Mouse (Mus musculus): Measurements from ENCODE around the gene Gm37240.
"Not testable (repeated sequence)": the region's sequence is repeated elsewhere in the genome, so short reads cannot be mapped to it uniquely, and the experiment has no call there.

Gm37240 gene

GRCm38 (mm10) chr3:84926140-84926539 is 961.2 kb downstream of the Gm37240 start:
- DNase-seq: no peak

- DNase-seq: no peak
Observed at GRCm38 (mm10) chr3:84925229-84925628, 962.1 kb downstream of the Gm37240 start.

- no peak for DNase-seq
Observed at GRCm38 (mm10) chr3:84923670-84924069, 963.6 kb downstream of the Gm37240 start.

GRCm38 (mm10) chr3:84923256-84923655 is 964.1 kb downstream of the Gm37240 start:
- DNase-seq: no peak

- DNase-seq: peak; percentile 11
Observed at GRCm38 (mm10) chr3:84921704-84922420, 965.5 kb downstream of the Gm37240 start.

- no peak for DNase-seq
Observed at GRCm38 (mm10) chr3:84917903-84918679, 969.2 kb downstream of the Gm37240 start.

GRCm38 (mm10) chr3:84914284-84914683 is 973.0 kb downstream of the Gm37240 start:
- DNase-seq: no peak

GRCm38 (mm10) chr3:84906528-84906927 is 980.8 kb downstream of the Gm37240 start:
- no peak for DNase-seq

GRCm38 (mm10) chr3:84897952-84898351 is 989.4 kb downstream of the Gm37240 start:
- DNase-seq: no peak

GRCm38 (mm10) chr3:84890983-84891382 is 996.3 kb downstream of the Gm37240 start:
- no peak for DNase-seq

GRCm38 (mm10) chr3:84889648-84890047 is 997.7 kb downstream of the Gm37240 start:
- DNase-seq: no peak

- peak; percentile 17 for DNase-seq
Observed at GRCm38 (mm10) chr3:84883817-84884483, 1003.4 kb downstream of the Gm37240 start.

GRCm38 (mm10) chr3:84876211-84876610 is 1011.1 kb downstream of the Gm37240 start:
- DNase-seq: no peak

- DNase-seq: no peak
Observed at GRCm38 (mm10) chr3:84875306-84875705, 1012.0 kb downstream of the Gm37240 start.

GRCm38 (mm10) chr3:84870126-84870525 is 1017.2 kb downstream of the Gm37240 start:
- DNase-seq: no peak

- no peak for DNase-seq
Observed at GRCm38 (mm10) chr3:84867991-84868390, 1019.3 kb downstream of the Gm37240 start.

GRCm38 (mm10) chr3:84867434-84867975 is 1019.8 kb downstream of the Gm37240 start:
- DNase-seq: no peak

- DNase-seq: no peak
Observed at GRCm38 (mm10) chr3:84866866-84867265, 1020.5 kb downstream of the Gm37240 start.

- no peak for DNase-seq
Observed at GRCm38 (mm10) chr3:84865684-84866083, 1021.6 kb downstream of the Gm37240 start.

GRCm38 (mm10) chr3:84861817-84862216 is 1025.5 kb downstream of the Gm37240 start:
- not testable (repeated sequence) for DNase-seq

- no peak for DNase-seq
Observed at GRCm38 (mm10) chr3:84860669-84861068, 1026.6 kb downstream of the Gm37240 start.

- no peak for DNase-seq
Observed at GRCm38 (mm10) chr3:84854440-84854839, 1032.9 kb downstream of the Gm37240 start.

- peak; percentile 46 for DNase-seq
Observed at GRCm38 (mm10) chr3:84852877-84853276, 1034.4 kb downstream of the Gm37240 start.
